Comparison of ENCODE assay signal across 15 mouse cellular contexts in genomic region chrX:107325697-107326381, GRCm38 (mm10).
DNase-seq lines count a peak whose midpoint lies in the region; ATAC-seq and TF ChIP-seq lines count a peak whose summit lies in the region.
"Had no signal": no experiment of that assay in that cellular context is flagged by ENCODE, and none has a peak within 500 bp of the region (broad histone marks: within the 10 kb centered on the region; RNA-seq: fewer than 3 reads in every experiment).

No protein-coding gene starts in this region.

- H3K27ac ChIP-seq in spleen, adult 2 months (ENCODE audit: insufficient read depth, low read length) = peak overlapping the region; percentile 85
- H3K27ac ChIP-seq in left cerebral cortex, adult 2 months = no peak overlapping the region
- H3K27ac ChIP-seq: forebrain, embryonic 12.5 days; limb, embryonic 12.5 days; lung, embryonic 15.5 days had no signal

- WGBS in spleen, adult 2 months = 49% methylated on average over 8 of the region's 8 CpGs

- no peaks in the 10 kb centered on the region for H3K36me3 ChIP-seq in spleen, adult 2 months (ENCODE audit: control insufficient read depth, insufficient read depth, low read length)
- H3K36me3 ChIP-seq: forebrain, embryonic 12.5 days; limb, embryonic 12.5 days; lung, embryonic 15.5 days had no signal

- no peak for TF ChIP-seq CTCF in spleen, adult 2 months (IDR thresholded peaks at IDR 0.05; ENCODE audit: extremely low read depth, insufficient read depth, insufficient read length, insufficient replicate concordance)
- TF ChIP-seq CTCF in left cerebral cortex, adult 2 months (IDR thresholded peaks at IDR 0.05) = no peak

- ATAC-seq in inflammation-experienced regulatory T-cells, adult 6 months = peak; percentile 90
- ATAC-seq in erythroblast, adult 5-6 weeks (replicated peaks; ENCODE audit: low FRiP score, poor library complexity, severe bottlenecking) = no peak
- ATAC-seq: midbrain, embryonic 16.5 days had no signal

- peak overlapping the region; percentile 18; the same call in 1 of the 2 replicates for H3K4me3 ChIP-seq in spleen, adult 2 months (ENCODE audit: extremely low read depth, insufficient read depth, insufficient read length)
- H3K4me3 ChIP-seq in left cerebral cortex, adult 2 months = no peak overlapping the region
- H3K4me3 ChIP-seq: forebrain, embryonic 12.5 days; limb, embryonic 12.5 days; lung, embryonic 15.5 days had no signal

- H3K4me1 ChIP-seq in spleen, adult 2 months (ENCODE audit: control insufficient read depth, insufficient read depth, insufficient read length) = peaks cover 2% of the 10 kb centered on the region
- H3K4me1 ChIP-seq: forebrain, embryonic 12.5 days; limb, embryonic 12.5 days; lung, embryonic 15.5 days had no signal

- no peak for TF ChIP-seq POLR2A in spleen, adult 2 months (IDR thresholded peaks at IDR 0.05; ENCODE audit: low read depth, low read length)

- peak; percentile 15 for DNase-seq in lung, postnatal 36 days
- no peak for DNase-seq in lung, postnatal 14 days
- DNase-seq in spleen, adult 2 months (ENCODE audit: low read depth in 1 of 2, low spot score in 2 of 2) = peak; percentile 60 to 64
- no peak for DNase-seq in cerebellum, adult 9-10 months
- DNase-seq in left cerebral cortex, adult 2 months (ENCODE audit: extremely low spot score in 1 of 2, low spot score in 2 of 2) = no peak
- DNase-seq in left cerebral cortex, postnatal 36 days (ENCODE audit: low spot score in 2 of 2) = no peak
- DNase-seq: cerebellum, postnatal 10 days; kidney, adult 2 months; right cerebral cortex, postnatal 14 days had no signal

- intact Hi-C loops in left cerebral cortex, adult 2 months (cut with DNase I) = no loop called here
- intact Hi-C loops in left cerebral cortex, postnatal 36 days (cut with DNase I) = no loop called here

- no peaks in the 10 kb centered on the region for H3K27me3 ChIP-seq in spleen, adult 2 months (ENCODE audit: control insufficient read depth, insufficient read depth, low read length)
- H3K27me3 ChIP-seq: forebrain, embryonic 12.5 days; limb, embryonic 12.5 days; lung, embryonic 15.5 days had no signal

Comparison
In these comparisons a context has a peak if more than half of its experiments do, and no peak if none do; other contexts are left out.
1. DNase-seq: peak in lung, postnatal 36 days (single experiment) and spleen, adult 2 months (2 of 2); none in lung, postnatal 14 days (single experiment), cerebellum, adult 9-10 months (single experiment), left cerebral cortex, adult 2 months (0 of 2) and left cerebral cortex, postnatal 36 days (0 of 2).